Mouse (Mus musculus): Measurements from ENCODE around the gene Ints14. TPM values are rescaled to one million over a fixed set of nuclear protein-coding genes. Genes with fewer than 3 reads are reported as not detected.
"Not testable (repeated sequence)": the region's sequence is repeated elsewhere in the genome, so short reads cannot be mapped to it uniquely, and the experiment has no call there.

Ints14 gene
- polyA plus RNA-seq, 1 experiment from 2014 or later, result 47.1 TPM

- not testable (repeated sequence) for DNase-seq; H3K9ac ChIP-seq (replicated peaks; ENCODE audit: low read length); H3K9me3 ChIP-seq (ENCODE audit: control insufficient read depth, low read length); H3K4me2 ChIP-seq (ENCODE audit: low read length); ATAC-seq (ENCODE audit: low FRiP score, low TSS enrichment); H3K4me3 ChIP-seq (replicated peaks; ENCODE audit: low read depth, low read length); H3K36me3 ChIP-seq (ENCODE audit: control insufficient read depth, insufficient read depth, low read length); H3K27me3 ChIP-seq (ENCODE audit: control insufficient read depth, insufficient read depth, low read length); H3K27ac ChIP-seq (replicated peaks; ENCODE audit: low read depth, low read length); H3K4me1 ChIP-seq (ENCODE audit: control insufficient read depth, insufficient read depth, low read length)
- WGBS, result 72% methylated on average over 5 of the region's 5 CpGs
Measured at GRCm38 (mm10) chr9:65031355-65031754, 70.7 kb downstream of the Ints14 start.

GRCm38 (mm10) chr9:65031894-65032268 lies 71.2 kb downstream of the Ints14 start:
- Histone ChIP-seq H3K36me3 (ENCODE audit: control insufficient read depth, insufficient read depth, low read length) (peaks cover 8% of the 10 kb centered on the region; the same call in 1 of the 2 replicates), H3K4me3 (replicated peaks; ENCODE audit: low read depth, low read length) (peak overlapping the region; percentile 77), H3K4me2 (ENCODE audit: low read length) (no peak overlapping the region), H3K4me1 (ENCODE audit: control insufficient read depth, insufficient read depth, low read length) (peaks cover 7% of the 10 kb centered on the region), H3K27ac (replicated peaks; ENCODE audit: low read depth, low read length) (no peak overlapping the region), H3K9me3 (ENCODE audit: control insufficient read depth, low read length) (no peaks in the 10 kb centered on the region), H3K27me3 (ENCODE audit: control insufficient read depth, insufficient read depth, low read length) (no peaks in the 10 kb centered on the region), H3K9ac (replicated peaks; ENCODE audit: low read length) (no peak overlapping the region)
- ATAC-seq (ENCODE audit: low FRiP score, low TSS enrichment) (no peak), DNase-seq (no peak)
- 31% methylated on average over 4 of the region's 4 CpGs for WGBS

GRCm38 (mm10) chr9:65032269-65033108 lies 71.8 kb downstream of the Ints14 start, which contains the start of gene Dpp8:
Gene Dpp8 (plus strand): TSS chr9:65032414.
- peaks cover 11% of the 10 kb centered on the region; the same call in 1 of the 2 replicates for H3K36me3 ChIP-seq (ENCODE audit: control insufficient read depth, insufficient read depth, low read length)
- H3K27me3 ChIP-seq (ENCODE audit: control insufficient read depth, insufficient read depth, low read length), result no peaks in the 10 kb centered on the region
- H3K9ac ChIP-seq (replicated peaks; ENCODE audit: low read length), result peak within 1 kb of the TSS; percentile 97
- ATAC-seq (ENCODE audit: low FRiP score, low TSS enrichment), result peak; percentile 91
- peak within 1 kb of the TSS; percentile 93 for H3K4me2 ChIP-seq (ENCODE audit: low read length)
- peak within 1 kb of the TSS; percentile 77 for H3K4me3 ChIP-seq (replicated peaks; ENCODE audit: low read depth, low read length)
- under 1% methylated on average over 84 of the region's 85 CpGs for WGBS
- peak; percentile 96 for DNase-seq
- H3K9me3 ChIP-seq (ENCODE audit: control insufficient read depth, low read length), result no peaks in the 10 kb centered on the region
- H3K4me1 ChIP-seq (ENCODE audit: control insufficient read depth, insufficient read depth, low read length), result peaks cover 7% of the 10 kb centered on the region
- H3K27ac ChIP-seq (replicated peaks; ENCODE audit: low read depth, low read length), result peak within 1 kb of the TSS; percentile 90

- H3K4me1 ChIP-seq (ENCODE audit: control insufficient read depth, insufficient read depth, low read length), result peaks cover 7% of the 10 kb centered on the region
- 65% methylated on average over 1 of the region's 1 CpGs for WGBS
- ATAC-seq (ENCODE audit: low FRiP score, low TSS enrichment), result no peak
- peak; percentile 24 for DNase-seq
- H3K9ac ChIP-seq (replicated peaks; ENCODE audit: low read length), result no peak overlapping the region
- peaks cover 47% of the 10 kb centered on the region for H3K36me3 ChIP-seq (ENCODE audit: control insufficient read depth, insufficient read depth, low read length)
- H3K27ac ChIP-seq (replicated peaks; ENCODE audit: low read depth, low read length), result no peak overlapping the region
- no peaks in the 10 kb centered on the region for H3K27me3 ChIP-seq (ENCODE audit: control insufficient read depth, insufficient read depth, low read length)
- no peaks in the 10 kb centered on the region for H3K9me3 ChIP-seq (ENCODE audit: control insufficient read depth, low read length)
- H3K4me2 ChIP-seq (ENCODE audit: low read length), result no peak overlapping the region
- H3K4me3 ChIP-seq (replicated peaks; ENCODE audit: low read depth, low read length), result no peak overlapping the region
Measured at GRCm38 (mm10) chr9:65036456-65036855, 75.8 kb downstream of the Ints14 start.

Small RNA genes lying within 50 kb of the gene (microRNA-seq; reads per million reads assigned to microRNA genes)
- not detected for gene Gm25640

Other genes with a start within 250 kb of the Ints14 start
- 446 and 467 TPM in 2 replicates for gene Rab11a, start 223.1 kb upstream of the Ints14 start, polyA plus RNA-seq (2014; fragmentation: Nextera tagmentation; extraction: Ambion mirVana)
- 12.8 and 14.1 TPM in 2 replicates for gene Dennd4a, start 149.6 kb upstream of the Ints14 start, polyA plus RNA-seq (2014; fragmentation: Nextera tagmentation; extraction: Ambion mirVana)
- 0.09 TPM in 1 of 2 replicates, not detected in the other for gene Slc24a1, start 9.3 kb upstream of the Ints14 start, polyA plus RNA-seq (2014; fragmentation: Nextera tagmentation; extraction: Ambion mirVana)
- gene Hacd3, start 60.8 kb downstream of the Ints14 start, polyA plus RNA-seq (2014; fragmentation: Nextera tagmentation; extraction: Ambion mirVana), result 152 and 171 TPM in 2 replicates
- 33.9 and 39.1 TPM in 2 replicates for gene Dpp8, start 71.5 kb downstream of the Ints14 start, polyA plus RNA-seq (2014; fragmentation: Nextera tagmentation; extraction: Ambion mirVana)
- 14.9 and 17.3 TPM in 2 replicates for gene Igdcc4, start 140.6 kb downstream of the Ints14 start, polyA plus RNA-seq (2014; fragmentation: Nextera tagmentation; extraction: Ambion mirVana)
- 10.7 and 14.1 TPM in 2 replicates for gene Igdcc3, start 180.3 kb downstream of the Ints14 start, polyA plus RNA-seq (2014; fragmentation: Nextera tagmentation; extraction: Ambion mirVana)
- gene Parp16, start 234.4 kb downstream of the Ints14 start, polyA plus RNA-seq (2014; fragmentation: Nextera tagmentation; extraction: Ambion mirVana), result 5.2 and 6.5 TPM in 2 replicates